Mouse (Mus musculus) testis, adult 2 months (tissue): ENCODE measurements around the gene Lsm14a. TPM values are rescaled to one million over a fixed set of nuclear protein-coding genes. Genes with fewer than 3 reads are reported as not detected.

Experiments
- H3K27ac ChIP-seq: fragments of 200-500 bp; 2 replicates; pipeline ENCODE4 v1.5.1; 2012; ENCODE audit warnings: low read depth, low read length; ENCODE audit not compliant: control insufficient read depth, insufficient read depth
- H3K27me3 ChIP-seq: fragments of 200-500 bp; 2 replicates; pipeline ENCODE4 v1.6.1; 2012; ENCODE audit warnings: mild to moderate bottlenecking, low read length, moderate library complexity; ENCODE audit not compliant: control insufficient read depth, insufficient read depth
- H3K36me3 ChIP-seq: fragments of 200-500 bp; 2 replicates; pipeline ENCODE4 v1.6.1; 2012; ENCODE audit warnings: mild to moderate bottlenecking, low read length; ENCODE audit not compliant: control insufficient read depth, insufficient read depth
- H3K4me1 ChIP-seq: fragments of 200-500 bp; 2 replicates; pipeline ENCODE4 v1.6.1; 2012; ENCODE audit warnings: low read length; ENCODE audit not compliant: control insufficient read depth, insufficient read depth
- H3K4me3 ChIP-seq: fragments of 200-500 bp; 2 replicates; pipeline ENCODE4 v1.5.1; 2012; ENCODE audit warnings: low read depth, mild to moderate bottlenecking, low read length, moderate library complexity, mixed read lengths; ENCODE audit not compliant: control insufficient read depth
- CTCF ChIP-seq: fragments of 200-500 bp; IDR thresholded peaks from 2 replicates; pipeline ENCODE4 v1.5.1; 2012; ENCODE audit warnings: low read depth, mild to moderate bottlenecking, inconsistent platforms, low read length, moderate library complexity; ENCODE audit not compliant: control insufficient read depth, insufficient read depth, insufficient replicate concordance
- POLR2A ChIP-seq: fragments of 200-500 bp; IDR thresholded peaks from 2 replicates; pipeline ENCODE4 v1.6.1; 2012; ENCODE audit warnings: low read depth, mild to moderate bottlenecking, inconsistent platforms, low read length, moderate library complexity; ENCODE audit not compliant: control insufficient read depth
- polyA plus RNA-seq: library from polyadenylated mRNA; depleted of rRNA; stranded (reverse); fragments of >200 nt; gene quantifications from 2 replicates; pipeline ENCODE4 v1.2.3, GENCODE M21; 2012

The Lsm14a gene
- polyA plus RNA-seq, 1 experiment = 36.7 TPM

- Histone ChIP-seq H3K4me3 (peak overlapping the region; percentile 99), H3K36me3 (no peaks in the 10 kb centered on the region), H3K4me1 (peaks cover 7% of the 10 kb centered on the region), H3K27ac (peak overlapping the region; percentile 99), H3K27me3 (no peaks in the 10 kb centered on the region)
- TF ChIP-seq POLR2A (no peak), CTCF (no peak)
These were observed 2.8 kb downstream of the Lsm14a start for GRCm38 (mm10) chr7:34390111-34390833.

- no peaks in the 10 kb centered on the region for H3K36me3 ChIP-seq
- peaks cover 7% of the 10 kb centered on the region for H3K4me1 ChIP-seq
- TF ChIP-seq CTCF = no peak
- peak; percentile 99 for TF ChIP-seq POLR2A
- H3K27me3 ChIP-seq = no peaks in the 10 kb centered on the region
- H3K27ac ChIP-seq = peak overlapping the region; percentile 99
- H3K4me3 ChIP-seq = peak overlapping the region; percentile 99
These were observed 3.6 kb downstream of the Lsm14a start for GRCm38 (mm10) chr7:34389277-34390085.

- TF ChIP-seq POLR2A (peak; percentile 43; the same call in 1 of the 2 replicates), CTCF (no peak)
- H3K4me1 ChIP-seq = peaks cover 7% of the 10 kb centered on the region
- H3K4me3 ChIP-seq = peak overlapping the region; percentile 99
- peak overlapping the region; percentile 88 for H3K27ac ChIP-seq
- no peaks in the 10 kb centered on the region for H3K36me3 ChIP-seq
- H3K27me3 ChIP-seq = no peaks in the 10 kb centered on the region
These were observed 4.5 kb downstream of the Lsm14a start for GRCm38 (mm10) chr7:34388445-34389276.

GRCm38 (mm10) chr7:34387784-34388444, 5.2 kb downstream of the Lsm14a start:
- Histone ChIP-seq H3K36me3 (no peaks in the 10 kb centered on the region), H3K27ac (no peak overlapping the region; the same call in 1 of the 2 replicates), H3K4me1 (peaks cover 7% of the 10 kb centered on the region), H3K27me3 (no peaks in the 10 kb centered on the region), H3K4me3 (peak overlapping the region; percentile 99)
- TF ChIP-seq CTCF (no peak), POLR2A (no peak)

GRCm38 (mm10) chr7:34382803-34383202, 10.3 kb downstream of the Lsm14a start:
- H3K4me1 ChIP-seq = no peaks in the 10 kb centered on the region
- TF ChIP-seq POLR2A = no peak
- TF ChIP-seq CTCF = no peak
- H3K36me3 ChIP-seq = no peaks in the 10 kb centered on the region
- no peaks in the 10 kb centered on the region for H3K27me3 ChIP-seq
- no peak overlapping the region for H3K27ac ChIP-seq
- H3K4me3 ChIP-seq = no peak overlapping the region

- Histone ChIP-seq H3K27me3 (no peaks in the 10 kb centered on the region), H3K27ac (no peak overlapping the region), H3K4me1 (no peaks in the 10 kb centered on the region), H3K4me3 (no peak overlapping the region), H3K36me3 (no peaks in the 10 kb centered on the region)
- TF ChIP-seq POLR2A (no peak), CTCF (no peak)
These were observed 11.4 kb downstream of the Lsm14a start for GRCm38 (mm10) chr7:34381733-34382132.
